Mouse (Mus musculus) liver, adult 2 months (tissue): ENCODE results near the gene Klhdc8b.

Experiments used
- CTCF ChIP-seq: fragments of 200-500 bp; IDR thresholded peaks from 2 replicates; pipeline ENCODE4 v1.5.1; 2011; ENCODE audit warnings: low read depth, low read length, control low read depth
- POLR2A ChIP-seq: fragments of 200-500 bp; IDR thresholded peaks from 2 replicates; pipeline ENCODE4 v1.6.1; 2011; ENCODE audit warnings: low read length, control low read depth; ENCODE audit not compliant: insufficient read depth; ENCODE audit errors: extremely low read depth

GRCm38 (mm10) chr9:108461675-108462074, 294 bp upstream of the Klhdc8b start:
- TF ChIP-seq CTCF (no peak), POLR2A (no peak)
